Mouse (Mus musculus) Patski (cell line): ENCODE measurements around the gene Kif5a. TPM values are rescaled to one million over a fixed set of nuclear protein-coding genes. Genes with fewer than 3 reads are reported as not detected.
"Not testable (repeated sequence)": the region's sequence is repeated elsewhere in the genome, so short reads cannot be mapped to it uniquely, and the experiment has no call there.

Source experiments
- ATAC-seq: fragments of 100-300 bp; one replicate; pipeline ENCODE4 v1.8.0; 2021
- CTCF ChIA-PET: fragments of 350-600 bp; sonication (Branson Sonifier 250); formaldehyde crosslinking; loops from one replicate; lab custom pipeline; 2022; ENCODE audit warnings: inconsistent platforms; lab: Charles Lee
- POLR2A ChIA-PET: fragments of 350-600 bp; sonication (Branson Sonifier 250); formaldehyde crosslinking; loops from one replicate; lab custom pipeline; 2022; ENCODE audit warnings: antibody characterized with exemption, inconsistent platforms; lab: Charles Lee
- DNase-seq: peaks from one replicate; pipeline ENCODE4 v3.0.0-alpha.2; 2011; ENCODE audit warnings: low read depth, low spot score
- H3K27me3 ChIP-seq: fragments of 371-371 bp; one replicate; pipeline ENCODE4 v1.5.1; 2021
- CTCF ChIP-seq: fragments of 100-300 bp; IDR thresholded peaks from one replicate; pipeline ENCODE4 v1.5.1; 2021
- in situ Hi-C: fragments of 300-500 bp; cut with MboI; formaldehyde crosslinking; loops from 3 replicates; pipeline ENCODE4 v1.11.1; 2018; ENCODE audit warnings: low pct_unique_long_range_greater_than_20kb, mixed read lengths
- polyA plus RNA-seq: library from polyadenylated mRNA; unstranded; gene quantifications from one replicate; pipeline ENCODE4 v1.2.3, GENCODE M21; 2021

The Kif5a gene
- polyA plus RNA-seq, 1 experiment from 2014 or later = 0.44 TPM

- in situ Hi-C loops = no loop called here
- ChIA-PET POLR2A (interaction anchor here (1.9 kb wide), 1 partner anchor 9 kb away, joined by 6 read pairs; no protein-coding TSS in a partner anchor), CTCF (interaction anchor here (0.9 to 1.5 kb wide), 2 partner anchors 11 to 15 kb away, joined by 3 to 4 read pairs; no protein-coding TSS in a partner anchor)
- TF ChIP-seq CTCF = no peak
- no peak for ATAC-seq
- no peaks in the 10 kb centered on the region for H3K27me3 ChIP-seq
- DNase-seq = no peak
Measured at GRCm38 (mm10) chr10:127197104-127197503, 66.0 kb downstream of the Kif5a start.

GRCm38 (mm10) chr10:127196392-127196791 lies 66.8 kb downstream of the Kif5a start:
- no peak for TF ChIP-seq CTCF
- ChIA-PET POLR2A (interaction anchor here (0.5 to 1.9 kb wide), 3 partner anchors 9 to 45 kb away, joined by 3 to 6 read pairs (median 3); no protein-coding TSS in a partner anchor), CTCF (interaction anchor here (0.6 to 1.5 kb wide), 4 partner anchors 11 to 62 kb away, joined by 3 to 4 read pairs (median 4); no protein-coding TSS in a partner anchor)
- ATAC-seq (peak; percentile 65), DNase-seq (peak; percentile 79)
- H3K27me3 ChIP-seq = no peaks in the 10 kb centered on the region
- in situ Hi-C loops = no loop called here

GRCm38 (mm10) chr10:127195328-127196129 lies 67.6 kb downstream of the Kif5a start, which contains the start of gene Dtx3:
Dtx3 (minus strand) TSS chr10:127195728.
- DNase-seq (no peak), ATAC-seq (no peak)
- ChIA-PET CTCF (interaction anchor here (1.1 kb wide), 1 partner anchor 15 kb away, joined by 4 read pairs; no protein-coding TSS in a partner anchor), POLR2A (interaction anchor here (1.9 kb wide), 1 partner anchor 8 kb away, joined by 6 read pairs; no protein-coding TSS in a partner anchor)
- in situ Hi-C loops = no loop called here
- no peaks in the 10 kb centered on the region for H3K27me3 ChIP-seq
- no peak for TF ChIP-seq CTCF

GRCm38 (mm10) chr10:127194428-127195327 lies 68.5 kb downstream of the Kif5a start:
- no peak for ATAC-seq
- TF ChIP-seq CTCF = no peak
- H3K27me3 ChIP-seq = no peaks in the 10 kb centered on the region
- POLR2A ChIA-PET = interaction anchor here (0.9 kb wide), 1 partner anchor 20 kb away, joined by 3 read pairs; no protein-coding TSS in a partner anchor
- in situ Hi-C loops = no loop called here
- DNase-seq = no peak
- CTCF ChIA-PET = interaction anchor here (1.3 kb wide), 1 partner anchor 85 kb away, joined by 3 read pairs; no protein-coding TSS in a partner anchor

GRCm38 (mm10) chr10:127193011-127193410 lies 70.1 kb downstream of the Kif5a start:
- ATAC-seq = no peak

GRCm38 (mm10) chr10:127192057-127192328 lies 71.2 kb downstream of the Kif5a start:
- in situ Hi-C loops, ATAC-seq, H3K27me3 ChIP-seq, CTCF ChIA-PET, DNase-seq, POLR2A ChIA-PET: not testable (repeated sequence)

More at GRCm38 (mm10) chr10:127193011-127193410, 70.1 kb downstream of the Kif5a start:
- in situ Hi-C loops = no loop called here
- ChIA-PET POLR2A (no interaction called here), CTCF (interaction anchor here (1.3 kb wide), 1 partner anchor 84 kb away, joined by 3 read pairs; no protein-coding TSS in a partner anchor)
- DNase-seq = no peak
- TF ChIP-seq CTCF = no peak
- H3K27me3 ChIP-seq = no peaks in the 10 kb centered on the region

GRCm38 (mm10) chr10:127191191-127192056 lies 71.7 kb downstream of the Kif5a start:
- ChIA-PET POLR2A (no interaction called here), CTCF (interaction anchor here (1.0 to 1.4 kb wide), 2 partner anchors 13 to 20 kb away, joined by 3 read pairs; partner anchors contain the start of gene Pip4k2c)
- no peak for TF ChIP-seq CTCF
- in situ Hi-C loops = no loop called here
- ATAC-seq (no peak), DNase-seq (no peak)
- H3K27me3 ChIP-seq = no peaks in the 10 kb centered on the region

- no peaks in the 10 kb centered on the region for H3K27me3 ChIP-seq
- ChIA-PET CTCF (interaction anchor here (1.0 to 1.4 kb wide), 2 partner anchors 12 to 21 kb away, joined by 3 read pairs; partner anchors contain the start of gene Pip4k2c), POLR2A (interaction anchor here (0.6 kb wide), 1 partner anchor 855 kb away, joined by 3 read pairs; no protein-coding TSS in a partner anchor)
- no peak for DNase-seq
- ATAC-seq = no peak
- TF ChIP-seq CTCF = no peak
- in situ Hi-C loops = no loop called here
Measured at GRCm38 (mm10) chr10:127190398-127191190, 72.6 kb downstream of the Kif5a start.
